Mouse (Mus musculus) E14TG2a.4 (cell line): ENCODE data around the gene Anln.

Experiments used
- CTCF ChIP-seq: conservative IDR thresholded peaks from 2 replicates; pipeline ENCODE4 v1.5.1; 2014; ENCODE audit warnings: low read length
- NANOG ChIP-seq: IDR thresholded peaks from 2 replicates; pipeline ENCODE4 v1.6.1; 2014; ENCODE audit warnings: borderline replicate concordance, low read length, mixed read lengths

DNA sequence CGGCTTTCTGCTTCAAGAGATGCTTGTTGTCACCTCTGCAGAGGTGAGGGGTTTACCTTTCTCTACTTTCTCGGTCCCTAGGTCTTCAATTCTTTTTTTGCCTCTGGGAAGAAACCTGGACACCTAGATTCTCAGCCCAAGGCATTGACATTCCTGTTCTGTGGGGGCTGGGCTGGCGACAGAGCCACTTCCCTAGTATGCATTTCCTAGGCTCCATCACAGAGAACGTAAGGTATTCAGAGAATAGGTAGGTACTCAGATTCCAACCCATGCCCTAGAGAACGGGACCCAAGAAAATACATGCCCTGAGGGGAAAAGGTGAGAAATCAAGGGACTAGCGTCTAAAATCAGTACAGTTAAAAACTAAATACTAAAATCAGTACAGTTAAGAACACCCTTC is 82.3 kb downstream of the Anln start:
- no peak for TF ChIP-seq CTCF
- no peak for TF ChIP-seq NANOG
